Mouse (Mus musculus): ENCODE data around the gene Tusc2. TPM values are rescaled to one million over a fixed set of nuclear protein-coding genes. Genes with fewer than 3 reads are reported as not detected.

Tusc2 gene
- polyA plus RNA-seq, 1 experiment from 2014 or later = 60.2 TPM

- ATAC-seq (ENCODE audit: insufficient number of reproducible peaks, low FRiP score, low TSS enrichment, low read depth) = peak; percentile 96
- DNase-seq (ENCODE audit: low spot score) = peak; percentile 92
- H3K4me3 ChIP-seq (ENCODE audit: low read depth, low read length) = peak within 1 kb of the TSS; percentile 74
- under 1% methylated on average over 48 of the region's 48 CpGs for WGBS
- peak within 1 kb of the TSS; percentile 73 for H3K9ac ChIP-seq (ENCODE audit: low read length)
- peak within 1 kb of the TSS; percentile 97 for H3K4me2 ChIP-seq (ENCODE audit: low read depth, severe bottlenecking)
- H3K36me3 ChIP-seq (ENCODE audit: control insufficient read depth, insufficient read depth, low read length) = peaks cover 12% of the 10 kb centered on the region
- peaks cover 3% of the 10 kb centered on the region; the same call in 1 of the 2 replicates for H3K27me3 ChIP-seq (ENCODE audit: control insufficient read depth, insufficient read depth, low read length)
- H3K27ac ChIP-seq (replicated peaks; ENCODE audit: low read depth, low read length) = no peak within 1 kb of the TSS
- no peaks in the 10 kb centered on the region for H3K9me3 ChIP-seq (ENCODE audit: control insufficient read depth, low read length)
- H3K4me1 ChIP-seq (ENCODE audit: control insufficient read depth, insufficient read depth, low read length) = peaks cover 20% of the 10 kb centered on the region
Measured at GRCm38 (mm10) chr9:107533791-107534407, 29.2 kb upstream of the Tusc2 start, which contains the start of gene Tmem115. TSS of gene Tmem115 (plus strand) at chr9:107533945.

GRCm38 (mm10) chr9:107534408-107535202, 28.4 kb upstream of the Tusc2 start:
- peak; percentile 37 for DNase-seq (ENCODE audit: low spot score)
- Histone ChIP-seq H3K27me3 (ENCODE audit: control insufficient read depth, insufficient read depth, low read length) (peaks cover 3% of the 10 kb centered on the region; the same call in 1 of the 2 replicates), H3K9ac (ENCODE audit: low read length) (peak overlapping the region; percentile 73), H3K4me2 (ENCODE audit: low read depth, severe bottlenecking) (peak overlapping the region; percentile 97), H3K9me3 (ENCODE audit: control insufficient read depth, low read length) (no peaks in the 10 kb centered on the region), H3K4me1 (ENCODE audit: control insufficient read depth, insufficient read depth, low read length) (peaks cover 20% of the 10 kb centered on the region), H3K4me3 (ENCODE audit: low read depth, low read length) (peak overlapping the region; percentile 74), H3K27ac (replicated peaks; ENCODE audit: low read depth, low read length) (no peak overlapping the region), H3K36me3 (ENCODE audit: control insufficient read depth, insufficient read depth, low read length) (peaks cover 18% of the 10 kb centered on the region)
- WGBS = under 1% methylated on average over 40 of the region's 40 CpGs
- 0 out of 2 replicates have a peak, but pooled peaks have one; percentile 8 for ATAC-seq (ENCODE audit: insufficient number of reproducible peaks, low FRiP score, low TSS enrichment, low read depth)

GRCm38 (mm10) chr9:107538231-107538630, 24.8 kb upstream of the Tusc2 start:
- DNase-seq (ENCODE audit: low spot score) = no peak
- 96% methylated on average over 7 of the region's 7 CpGs for WGBS
- Histone ChIP-seq H3K9ac (ENCODE audit: low read length) (no peak overlapping the region), H3K27ac (replicated peaks; ENCODE audit: low read depth, low read length) (no peak overlapping the region), H3K4me2 (ENCODE audit: low read depth, severe bottlenecking) (no peak overlapping the region), H3K27me3 (ENCODE audit: control insufficient read depth, insufficient read depth, low read length) (no peaks in the 10 kb centered on the region), H3K4me1 (ENCODE audit: control insufficient read depth, insufficient read depth, low read length) (peaks cover 32% of the 10 kb centered on the region), H3K36me3 (ENCODE audit: control insufficient read depth, insufficient read depth, low read length) (peaks cover 22% of the 10 kb centered on the region), H3K9me3 (ENCODE audit: control insufficient read depth, low read length) (no peaks in the 10 kb centered on the region), H3K4me3 (ENCODE audit: low read depth, low read length) (no peak overlapping the region)
- ATAC-seq (ENCODE audit: insufficient number of reproducible peaks, low FRiP score, low TSS enrichment, low read depth) = no peak

GRCm38 (mm10) chr9:107538711-107539110, 24.3 kb upstream of the Tusc2 start:
- no peak overlapping the region for H3K9ac ChIP-seq (ENCODE audit: low read length)
- no peak for ATAC-seq (ENCODE audit: insufficient number of reproducible peaks, low FRiP score, low TSS enrichment, low read depth)
- H3K36me3 ChIP-seq (ENCODE audit: control insufficient read depth, insufficient read depth, low read length) = peaks cover 22% of the 10 kb centered on the region
- peaks cover 32% of the 10 kb centered on the region for H3K4me1 ChIP-seq (ENCODE audit: control insufficient read depth, insufficient read depth, low read length)
- WGBS = 88% methylated on average over 3 of the region's 3 CpGs
- no peak overlapping the region for H3K27ac ChIP-seq (replicated peaks; ENCODE audit: low read depth, low read length)
- H3K4me2 ChIP-seq (ENCODE audit: low read depth, severe bottlenecking) = no peak overlapping the region; the same call in 1 of the 2 replicates
- DNase-seq (ENCODE audit: low spot score) = no peak
- no peak overlapping the region for H3K4me3 ChIP-seq (ENCODE audit: low read depth, low read length)
- H3K27me3 ChIP-seq (ENCODE audit: control insufficient read depth, insufficient read depth, low read length) = no peaks in the 10 kb centered on the region
- no peaks in the 10 kb centered on the region for H3K9me3 ChIP-seq (ENCODE audit: control insufficient read depth, low read length)

GRCm38 (mm10) chr9:107539940-107540339, 23.1 kb upstream of the Tusc2 start:
- Histone ChIP-seq H3K36me3 (ENCODE audit: control insufficient read depth, insufficient read depth, low read length) (peaks cover 26% of the 10 kb centered on the region), H3K9ac (ENCODE audit: low read length) (no peak overlapping the region), H3K4me3 (ENCODE audit: low read depth, low read length) (no peak overlapping the region), H3K4me1 (ENCODE audit: control insufficient read depth, insufficient read depth, low read length) (peaks cover 32% of the 10 kb centered on the region), H3K9me3 (ENCODE audit: control insufficient read depth, low read length) (no peaks in the 10 kb centered on the region), H3K27me3 (ENCODE audit: control insufficient read depth, insufficient read depth, low read length) (no peaks in the 10 kb centered on the region), H3K4me2 (ENCODE audit: low read depth, severe bottlenecking) (no peak overlapping the region), H3K27ac (replicated peaks; ENCODE audit: low read depth, low read length) (no peak overlapping the region)
- ATAC-seq (ENCODE audit: insufficient number of reproducible peaks, low FRiP score, low TSS enrichment, low read depth) (no peak), DNase-seq (ENCODE audit: low spot score) (no peak)
- 89% methylated on average over 8 of the region's 8 CpGs for WGBS

GRCm38 (mm10) chr9:107540420-107540819, 22.6 kb upstream of the Tusc2 start:
- Histone ChIP-seq H3K9me3 (ENCODE audit: control insufficient read depth, low read length) (no peaks in the 10 kb centered on the region), H3K4me2 (ENCODE audit: low read depth, severe bottlenecking) (no peak overlapping the region), H3K36me3 (ENCODE audit: control insufficient read depth, insufficient read depth, low read length) (peaks cover 26% of the 10 kb centered on the region), H3K9ac (ENCODE audit: low read length) (no peak overlapping the region), H3K4me1 (ENCODE audit: control insufficient read depth, insufficient read depth, low read length) (peaks cover 29% of the 10 kb centered on the region), H3K27me3 (ENCODE audit: control insufficient read depth, insufficient read depth, low read length) (no peaks in the 10 kb centered on the region), H3K27ac (replicated peaks; ENCODE audit: low read depth, low read length) (no peak overlapping the region), H3K4me3 (ENCODE audit: low read depth, low read length) (no peak overlapping the region)
- DNase-seq (ENCODE audit: low spot score) (no peak), ATAC-seq (ENCODE audit: insufficient number of reproducible peaks, low FRiP score, low TSS enrichment, low read depth) (no peak)
- 76% methylated on average over 4 of the region's 4 CpGs for WGBS

- H3K4me3 ChIP-seq (ENCODE audit: low read depth, low read length) = peak overlapping the region; percentile 53
- peak overlapping the region; percentile 94 for H3K4me2 ChIP-seq (ENCODE audit: low read depth, severe bottlenecking)
- no peaks in the 10 kb centered on the region for H3K27me3 ChIP-seq (ENCODE audit: control insufficient read depth, insufficient read depth, low read length)
- no peak for ATAC-seq (ENCODE audit: insufficient number of reproducible peaks, low FRiP score, low TSS enrichment, low read depth)
- no peaks in the 10 kb centered on the region for H3K9me3 ChIP-seq (ENCODE audit: control insufficient read depth, low read length)
- H3K27ac ChIP-seq (replicated peaks; ENCODE audit: low read depth, low read length) = no peak overlapping the region
- H3K4me1 ChIP-seq (ENCODE audit: control insufficient read depth, insufficient read depth, low read length) = peaks cover 23% of the 10 kb centered on the region
- H3K9ac ChIP-seq (ENCODE audit: low read length) = peak overlapping the region; percentile 7; the same call in 1 of the 2 replicates
- H3K36me3 ChIP-seq (ENCODE audit: control insufficient read depth, insufficient read depth, low read length) = peaks cover 26% of the 10 kb centered on the region
- no peak for DNase-seq (ENCODE audit: low spot score)
- 31% methylated on average over 10 of the region's 10 CpGs for WGBS
Measured at GRCm38 (mm10) chr9:107541005-107541404, 22.1 kb upstream of the Tusc2 start.

GRCm38 (mm10) chr9:107541474-107542351, 21.3 kb upstream of the Tusc2 start, which contains the start of the genes Cyb561d2 and Nprl2:
TSS of gene Cyb561d2 (minus strand) at chr9:107542193.
TSS of gene Nprl2 (plus strand) at chr9:107542226.
- Histone ChIP-seq H3K27ac (replicated peaks; ENCODE audit: low read depth, low read length) (no peak within 1 kb of the TSS), H3K27me3 (ENCODE audit: control insufficient read depth, insufficient read depth, low read length) (no peaks in the 10 kb centered on the region), H3K9ac (ENCODE audit: low read length) (peak within 1 kb of the TSS; percentile 64), H3K4me3 (ENCODE audit: low read depth, low read length) (peak within 1 kb of the TSS; percentile 53), H3K4me2 (ENCODE audit: low read depth, severe bottlenecking) (peak within 1 kb of the TSS; percentile 94), H3K4me1 (ENCODE audit: control insufficient read depth, insufficient read depth, low read length) (peaks cover 23% of the 10 kb centered on the region), H3K9me3 (ENCODE audit: control insufficient read depth, low read length) (no peaks in the 10 kb centered on the region), H3K36me3 (ENCODE audit: control insufficient read depth, insufficient read depth, low read length) (peaks cover 26% of the 10 kb centered on the region)
- WGBS = under 1% methylated on average over 46 of the region's 46 CpGs
- DNase-seq (ENCODE audit: low spot score) (peak; percentile 96), ATAC-seq (ENCODE audit: insufficient number of reproducible peaks, low FRiP score, low TSS enrichment, low read depth) (peak; percentile 80)
